Mouse (Mus musculus) neural tube, embryonic 13.5 days (tissue): ENCODE data around the gene Tmeff2. TPM values are rescaled to one million over a fixed set of nuclear protein-coding genes. Genes with fewer than 3 reads are reported as not detected.

Experiments
- ATAC-seq: fragments of 200-750 bp; cut with Nextera tagmentation; 2 replicates; pipeline ENCODE4 v1.8.0; 2017; ENCODE audit warnings: low read depth, mild to moderate bottlenecking, moderate TSS enrichment, moderate library complexity
- H3K27ac ChIP-seq: fragments of 300-500 bp; sonication (generic); replicated peaks from 2 replicates; pipeline ENCODE4 v1.5.1; 2015; ENCODE audit warnings: moderate library complexity, mild to moderate bottlenecking, inconsistent platforms
- H3K27me3 ChIP-seq: fragments of 300-500 bp; sonication (generic); 2 replicates; pipeline ENCODE4 v1.6.1; 2015; ENCODE audit warnings: mild to moderate bottlenecking, inconsistent platforms
- H3K36me3 ChIP-seq: fragments of 300-500 bp; sonication (generic); 2 replicates; pipeline ENCODE4 v1.6.1; 2015; ENCODE audit warnings: mild to moderate bottlenecking, inconsistent platforms
- H3K4me1 ChIP-seq: fragments of 300-500 bp; sonication (generic); replicated peaks from 2 replicates; pipeline ENCODE4 v1.6.1; 2015; ENCODE audit warnings: inconsistent platforms
- H3K4me2 ChIP-seq: fragments of 300-500 bp; sonication (generic); 2 replicates; pipeline ENCODE4 v1.6.1; 2015; ENCODE audit warnings: inconsistent platforms, mild to moderate bottlenecking, moderate library complexity
- H3K4me3 ChIP-seq: fragments of 300-500 bp; sonication (generic); 2 replicates; pipeline ENCODE4 v1.5.1; 2015; ENCODE audit warnings: mild to moderate bottlenecking, inconsistent platforms
- H3K9ac ChIP-seq: fragments of 300-500 bp; sonication (generic); 2 replicates; pipeline ENCODE4 v1.6.1; 2015; ENCODE audit warnings: moderate library complexity, mild to moderate bottlenecking, inconsistent platforms
- H3K9me3 ChIP-seq: fragments of 300-500 bp; sonication (generic); 2 replicates; pipeline ENCODE4 v1.6.1; 2016; ENCODE audit warnings: inconsistent platforms
- WGBS: fragments of 180-500 bp; shearing (Covaris S2); methylation state at CpG from one replicate; pipeline ENCODE4 v1.1.7; 2015; 5-methylcytosine and 5-hydroxymethylcytosine counted together
- polyA plus RNA-seq: library from polyadenylated mRNA; unstranded; fragments of >200 nt; fragmentation: Nextera tagmentation; extraction: Ambion mirVana; gene quantifications from 2 replicates; pipeline ENCODE4 v1.2.1, GENCODE M21; 2015

The Tmeff2 gene
- polyA plus RNA-seq, 1 experiment from 2014 or later, result 139 TPM

DNA sequence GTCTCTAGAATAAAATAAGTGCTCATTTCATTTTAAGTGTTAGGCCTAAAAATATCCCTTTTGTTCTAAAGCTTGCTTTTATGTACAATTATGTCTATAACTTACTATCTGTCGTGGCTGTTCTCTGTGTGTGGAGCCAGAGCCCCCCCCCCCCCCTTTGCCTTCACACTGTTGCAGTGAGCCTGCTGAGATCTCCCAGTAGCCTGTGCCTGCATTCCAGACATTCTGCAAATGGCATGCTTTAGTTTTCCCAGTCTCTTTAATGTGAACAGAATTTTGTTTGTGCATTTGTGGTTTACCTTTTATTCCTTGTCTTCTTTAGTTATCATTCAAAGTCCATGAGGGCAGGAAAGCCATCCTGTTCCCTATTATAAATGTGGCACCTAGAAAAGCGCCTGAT lies 251.6 kb downstream of the Tmeff2 start:
- no peak overlapping the region for H3K9ac ChIP-seq
- WGBS, result 47% methylated on average over 2 of the region's 2 CpGs
- ATAC-seq, result no peak

GRCm38 (mm10) chr1:51152856-51153255 lies 252.4 kb downstream of the Tmeff2 start:
- H3K27ac ChIP-seq, result no peak overlapping the region
- H3K9me3 ChIP-seq, result no peaks in the 10 kb centered on the region
- no peaks in the 10 kb centered on the region for H3K36me3 ChIP-seq
- WGBS, result 31% methylated on average over 5 of the region's 5 CpGs
- H3K9ac ChIP-seq, result no peak overlapping the region
- no peaks in the 10 kb centered on the region for H3K27me3 ChIP-seq
- no peak for ATAC-seq
- no peak overlapping the region for H3K4me3 ChIP-seq
- H3K4me2 ChIP-seq, result no peak overlapping the region
- peaks cover 7% of the 10 kb centered on the region for H3K4me1 ChIP-seq

More for the DNA sequence above, 251.6 kb downstream of the Tmeff2 start:
- no peak overlapping the region for H3K27ac ChIP-seq
- H3K36me3 ChIP-seq, result no peaks in the 10 kb centered on the region
- no peak overlapping the region for H3K4me2 ChIP-seq
- H3K27me3 ChIP-seq, result no peaks in the 10 kb centered on the region
- no peak overlapping the region for H3K4me3 ChIP-seq
- peaks cover 7% of the 10 kb centered on the region for H3K4me1 ChIP-seq
- no peaks in the 10 kb centered on the region for H3K9me3 ChIP-seq

DNA sequence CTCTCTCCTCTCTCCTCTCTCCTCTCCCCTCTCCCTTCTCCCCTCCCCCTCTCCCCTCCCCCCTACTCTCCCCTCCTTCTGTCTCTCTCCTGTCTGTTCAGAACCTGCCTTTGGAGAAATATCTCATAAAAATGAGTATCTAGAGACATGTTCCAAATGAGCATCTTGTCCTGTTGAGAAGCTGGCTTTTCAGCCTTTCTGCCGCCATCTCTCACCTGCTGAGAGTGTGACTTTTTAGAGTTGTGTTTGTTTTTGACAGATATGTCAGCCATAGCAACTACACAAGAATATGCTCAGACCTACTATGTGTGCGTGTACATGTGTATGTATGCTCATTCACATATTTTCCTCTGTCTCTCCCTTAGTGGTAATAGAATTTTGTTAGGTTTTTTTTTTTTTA lies 283.8 kb downstream of the Tmeff2 start:
- no peak overlapping the region for H3K27ac ChIP-seq
- H3K27me3 ChIP-seq, result no peaks in the 10 kb centered on the region
- no peaks in the 10 kb centered on the region for H3K4me1 ChIP-seq
- no peak for ATAC-seq
- H3K4me3 ChIP-seq, result no peak overlapping the region
- WGBS, result 82% methylated on average over 2 of the region's 2 CpGs
- H3K9ac ChIP-seq, result no peak overlapping the region
- no peaks in the 10 kb centered on the region for H3K9me3 ChIP-seq
- H3K4me2 ChIP-seq, result no peak overlapping the region
- peaks cover 10% of the 10 kb centered on the region for H3K36me3 ChIP-seq

- Histone ChIP-seq H3K36me3 (peaks cover 6% of the 10 kb centered on the region), H3K27ac (no peak overlapping the region), H3K27me3 (no peaks in the 10 kb centered on the region), H3K9ac (no peak overlapping the region), H3K4me1 (peaks cover 7% of the 10 kb centered on the region), H3K9me3 (no peaks in the 10 kb centered on the region), H3K4me2 (no peak overlapping the region), H3K4me3 (no peak overlapping the region)
- WGBS, result 91% methylated on average over 5 of the region's 5 CpGs
- ATAC-seq, result no peak
Measured at GRCm38 (mm10) chr1:51189008-51189407, 288.6 kb downstream of the Tmeff2 start.

GRCm38 (mm10) chr1:51191253-51191652 lies 290.8 kb downstream of the Tmeff2 start:
- peaks cover 6% of the 10 kb centered on the region for H3K36me3 ChIP-seq
- H3K9ac ChIP-seq, result no peak overlapping the region
- no peak for ATAC-seq
- no peak overlapping the region for H3K4me2 ChIP-seq
- no peaks in the 10 kb centered on the region for H3K27me3 ChIP-seq
- H3K4me3 ChIP-seq, result no peak overlapping the region
- H3K4me1 ChIP-seq, result peaks cover 7% of the 10 kb centered on the region
- no peak overlapping the region for H3K27ac ChIP-seq
- no peaks in the 10 kb centered on the region for H3K9me3 ChIP-seq

GRCm38 (mm10) chr1:51191872-51192613 lies 291.6 kb downstream of the Tmeff2 start:
- Histone ChIP-seq H3K27me3 (no peaks in the 10 kb centered on the region), H3K4me1 (peaks cover 7% of the 10 kb centered on the region), H3K4me3 (no peak overlapping the region), H3K27ac (0 out of 2 replicates have a peak overlapping the region, but pooled peaks have one; percentile 28), H3K36me3 (peaks cover 6% of the 10 kb centered on the region), H3K4me2 (no peak overlapping the region), H3K9ac (no peak overlapping the region), H3K9me3 (no peaks in the 10 kb centered on the region)
- 57% methylated on average over 6 of the region's 6 CpGs for WGBS
- ATAC-seq, result no peak

DNA sequence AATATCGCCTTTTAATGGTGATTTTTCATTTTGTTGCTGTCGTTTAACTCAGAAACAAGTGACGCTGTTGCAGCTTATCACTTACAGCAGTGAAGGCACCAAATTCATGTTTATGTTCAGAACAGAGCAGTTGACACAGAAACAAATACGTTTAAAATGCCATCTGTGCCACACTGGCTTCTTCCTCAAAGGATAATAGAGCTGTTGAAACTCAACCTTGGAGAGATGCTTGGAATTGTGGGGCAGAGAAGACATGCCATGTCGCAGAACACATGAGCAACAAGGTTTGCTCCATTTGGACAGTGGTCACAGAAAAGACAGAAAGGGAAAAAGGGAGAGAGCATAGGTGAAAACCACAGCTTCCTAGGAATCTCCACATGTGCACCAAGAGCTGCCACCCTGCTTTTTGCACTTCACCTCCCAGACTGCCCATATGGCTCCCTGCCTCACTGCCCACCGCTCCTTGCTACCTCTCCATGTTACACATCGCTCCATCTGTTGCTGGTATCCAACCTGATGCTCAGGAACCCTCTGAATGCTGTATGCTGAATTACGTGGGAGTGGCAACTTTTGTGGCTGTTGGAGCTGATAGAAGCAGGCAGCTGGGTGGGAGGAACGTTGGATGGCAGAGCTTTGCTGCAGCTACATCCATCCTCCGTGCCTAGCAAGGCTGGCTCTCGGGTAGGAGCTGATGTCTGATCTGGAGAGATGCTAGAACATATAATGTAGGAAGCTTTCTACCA lies 298.8 kb downstream of the Tmeff2 start:
- Histone ChIP-seq H3K36me3 (no peaks in the 10 kb centered on the region), H3K27me3 (no peaks in the 10 kb centered on the region), H3K9ac (no peak overlapping the region), H3K27ac (no peak overlapping the region), H3K4me2 (no peak overlapping the region), H3K4me1 (no peaks in the 10 kb centered on the region), H3K9me3 (no peaks in the 10 kb centered on the region), H3K4me3 (no peak overlapping the region)
- WGBS, result 80% methylated on average over 11 of the region's 11 CpGs
- ATAC-seq, result no peak

DNA sequence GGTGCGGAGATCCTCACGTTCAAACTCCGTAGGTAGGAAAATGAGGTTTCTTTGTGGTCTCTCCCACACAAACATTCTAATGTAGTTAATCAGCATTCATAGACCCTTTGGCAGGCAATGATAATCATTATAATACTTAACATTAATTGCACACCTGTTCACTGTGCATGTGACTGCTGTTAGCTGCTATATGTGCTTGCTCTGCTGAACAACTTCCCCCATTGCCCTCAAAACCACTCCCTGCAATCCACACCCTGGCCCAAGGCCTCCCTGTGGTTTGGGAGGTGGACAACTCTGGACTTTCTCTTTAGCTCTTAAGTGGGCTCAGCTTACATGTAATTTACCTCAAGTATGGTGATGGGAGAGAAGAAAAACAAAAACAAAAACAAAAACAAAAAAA lies 299.5 kb downstream of the Tmeff2 start:
- H3K4me3 ChIP-seq, result no peak overlapping the region
- H3K27ac ChIP-seq, result no peak overlapping the region
- no peak overlapping the region for H3K9ac ChIP-seq
- H3K4me2 ChIP-seq, result no peak overlapping the region
- no peaks in the 10 kb centered on the region for H3K27me3 ChIP-seq
- ATAC-seq, result no peak
- no peaks in the 10 kb centered on the region for H3K9me3 ChIP-seq
- 87% methylated on average over 3 of the region's 3 CpGs for WGBS
- no peaks in the 10 kb centered on the region for H3K36me3 ChIP-seq
- H3K4me1 ChIP-seq, result no peaks in the 10 kb centered on the region

DNA sequence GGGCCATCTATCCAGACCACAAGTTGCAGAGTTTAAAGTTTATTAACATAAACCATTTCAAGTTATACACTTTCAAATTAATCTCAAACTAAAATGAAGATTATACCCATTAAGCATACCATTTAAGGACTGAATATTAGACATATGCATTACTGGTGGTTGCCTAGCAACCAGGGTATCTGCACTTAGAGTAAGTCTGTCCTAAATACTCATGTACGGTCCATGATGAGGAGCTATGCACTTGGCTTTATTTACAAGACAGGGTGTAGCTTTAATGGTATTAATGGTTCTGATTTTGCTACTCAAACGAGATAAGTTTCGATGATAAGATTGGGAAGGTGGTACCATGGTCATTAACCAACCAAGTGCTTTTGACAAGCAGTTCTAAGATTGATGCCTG lies 315.2 kb downstream of the Tmeff2 start:
- no peak overlapping the region for H3K27ac ChIP-seq
- WGBS, result 83% methylated on average over 3 of the region's 3 CpGs

DNA sequence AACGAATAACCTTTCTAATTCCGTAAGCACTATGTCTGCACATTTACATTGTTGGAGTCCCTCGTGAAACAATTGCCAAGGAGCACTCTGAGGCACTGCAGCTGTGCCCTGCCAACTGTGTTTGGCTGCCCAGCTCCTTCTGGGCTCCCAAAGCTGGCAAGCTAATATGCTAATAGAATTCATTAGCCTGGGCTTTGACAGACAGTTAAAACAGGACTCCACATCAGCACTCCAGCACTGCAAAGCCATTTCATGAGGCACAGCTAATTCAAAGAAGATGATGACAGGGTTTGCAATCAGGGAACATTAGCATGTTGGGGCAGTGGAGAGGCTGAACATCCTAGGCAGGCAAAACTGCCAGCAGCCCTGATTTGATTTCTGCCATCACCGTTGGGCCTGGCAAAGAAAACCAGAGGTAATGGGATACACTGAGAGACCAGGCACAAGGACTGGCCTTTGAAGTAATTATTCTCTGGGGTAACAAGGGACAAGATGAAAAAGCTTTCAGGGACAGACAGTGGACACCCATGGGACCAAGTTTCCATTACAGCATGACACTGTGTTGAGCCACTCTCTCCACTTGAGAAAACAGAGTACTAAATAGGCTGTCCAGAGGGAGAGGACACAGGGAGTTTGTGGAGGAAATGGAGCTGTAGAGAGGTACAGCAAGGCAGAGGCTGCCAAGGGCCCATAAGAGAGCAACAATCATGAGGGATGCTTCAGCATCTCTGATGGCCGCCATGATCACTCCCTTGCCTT lies 316.0 kb downstream of the Tmeff2 start:
- no peaks in the 10 kb centered on the region for H3K36me3 ChIP-seq
- ATAC-seq, result peak; percentile 79
- peaks cover 17% of the 10 kb centered on the region for H3K4me1 ChIP-seq
- no peaks in the 10 kb centered on the region for H3K27me3 ChIP-seq
- H3K4me2 ChIP-seq, result no peak overlapping the region
- no peak overlapping the region for H3K9ac ChIP-seq
- 42% methylated on average over 5 of the region's 5 CpGs for WGBS
- peak overlapping the region; percentile 68 for H3K27ac ChIP-seq
- H3K4me3 ChIP-seq, result no peak overlapping the region
- H3K9me3 ChIP-seq, result no peaks in the 10 kb centered on the region

More for the DNA sequence above, 315.2 kb downstream of the Tmeff2 start:
- no peak overlapping the region for H3K9ac ChIP-seq
- ATAC-seq, result no peak
- peaks cover 17% of the 10 kb centered on the region for H3K4me1 ChIP-seq
- no peaks in the 10 kb centered on the region for H3K36me3 ChIP-seq
- H3K9me3 ChIP-seq, result no peaks in the 10 kb centered on the region
- no peak overlapping the region for H3K4me2 ChIP-seq
- H3K4me3 ChIP-seq, result no peak overlapping the region
- no peaks in the 10 kb centered on the region for H3K27me3 ChIP-seq

GRCm38 (mm10) chr1:51217227-51217626 lies 316.8 kb downstream of the Tmeff2 start:
- Histone ChIP-seq H3K9me3 (no peaks in the 10 kb centered on the region), H3K4me1 (peaks cover 17% of the 10 kb centered on the region), H3K4me3 (no peak overlapping the region), H3K27me3 (no peaks in the 10 kb centered on the region), H3K36me3 (no peaks in the 10 kb centered on the region), H3K4me2 (no peak overlapping the region), H3K27ac (peak overlapping the region; percentile 68; the same call in 1 of the 2 replicates), H3K9ac (no peak overlapping the region)
- no peak; the same call in 1 of the 2 replicates for ATAC-seq
- 84% methylated on average over 7 of the region's 7 CpGs for WGBS

- Histone ChIP-seq H3K4me3 (no peak overlapping the region), H3K36me3 (no peaks in the 10 kb centered on the region), H3K27ac (no peak overlapping the region), H3K4me1 (no peaks in the 10 kb centered on the region), H3K27me3 (no peaks in the 10 kb centered on the region), H3K4me2 (no peak overlapping the region), H3K9me3 (no peaks in the 10 kb centered on the region), H3K9ac (no peak overlapping the region)
- WGBS, result 87% methylated on average over 7 of the region's 7 CpGs
- ATAC-seq, result no peak
Measured at GRCm38 (mm10) chr1:51225156-51225555, 324.7 kb downstream of the Tmeff2 start.
